Mouse (Mus musculus) bone marrow macrophage, adult 2 months (primary cell): ENCODE results near the gene Supt3. TPM values are rescaled to one million over a fixed set of nuclear protein-coding genes. Genes with fewer than 3 reads are reported as not detected.

Experiments
- H3K27ac ChIP-seq: 2 replicates; pipeline ENCODE4 v1.5.1; 2012; ENCODE audit warnings: low read depth, low read length; ENCODE audit not compliant: insufficient read depth
- H3K4me1 ChIP-seq: 2 replicates; pipeline ENCODE4 v1.6.1; 2012; ENCODE audit warnings: low read length; ENCODE audit not compliant: control insufficient read depth, insufficient read depth
- H3K4me3 ChIP-seq: 2 replicates; pipeline ENCODE4 v1.5.1; 2012; ENCODE audit warnings: mild to moderate bottlenecking, low read length, moderate library complexity; ENCODE audit not compliant: insufficient read depth
- CTCF ChIP-seq: IDR thresholded peaks from 2 replicates; pipeline ENCODE4 v1.5.1; 2012; ENCODE audit warnings: low read depth, mild to moderate bottlenecking, low read length, moderate library complexity
- POLR2A ChIP-seq: IDR thresholded peaks from 2 replicates; pipeline ENCODE4 v1.6.1; 2012; ENCODE audit warnings: mild to moderate bottlenecking, low read depth, low read length, borderline replicate concordance
- polyA plus RNA-seq: library from polyadenylated mRNA; stranded (reverse); fragments of >200 nt; gene quantifications from 2 replicates; pipeline ENCODE4 v1.2.4, GENCODE M21; 2012; ENCODE audit not compliant: missing spikeins, insufficient read depth, insufficient read length

Gene Supt3
- polyA plus RNA-seq, 1 experiment: 14.5 TPM

- no peak overlapping the region for H3K4me3 ChIP-seq
- peaks cover 9% of the 10 kb centered on the region for H3K4me1 ChIP-seq
- no peak overlapping the region for H3K27ac ChIP-seq
- TF ChIP-seq POLR2A (no peak), CTCF (no peak)
These were observed 168.4 kb downstream of the Supt3 start for GRCm38 (mm10) chr17:44945333-44945732.

GRCm38 (mm10) chr17:44948321-44948720 is 171.4 kb downstream of the Supt3 start:
- Histone ChIP-seq H3K4me1 (peaks cover 9% of the 10 kb centered on the region), H3K4me3 (no peak overlapping the region), H3K27ac (no peak overlapping the region)
- TF ChIP-seq POLR2A (no peak), CTCF (no peak)

DNA sequence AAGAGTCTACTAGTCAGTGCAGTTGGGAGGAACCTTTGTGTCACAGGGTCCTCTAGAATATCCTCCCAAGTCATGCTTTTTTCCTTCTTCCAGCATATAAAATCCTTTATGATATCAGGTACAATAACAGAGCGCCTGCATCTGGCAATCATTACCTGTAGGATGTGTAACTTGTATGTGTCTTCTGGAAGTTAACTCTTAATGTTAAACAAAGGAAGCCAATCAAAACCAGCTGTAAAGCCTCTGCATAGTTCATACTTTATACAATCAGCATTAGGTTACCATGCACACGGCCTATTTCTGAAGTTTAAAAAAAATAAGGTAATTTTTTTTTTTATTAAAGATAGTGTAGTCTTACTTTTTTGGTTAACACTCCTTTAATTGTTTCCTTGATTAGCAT is 179.7 kb downstream of the Supt3 start:
- H3K27ac ChIP-seq: no peak overlapping the region
- TF ChIP-seq CTCF: no peak
- TF ChIP-seq POLR2A: no peak
- H3K4me3 ChIP-seq: no peak overlapping the region
- H3K4me1 ChIP-seq: no peaks in the 10 kb centered on the region

DNA sequence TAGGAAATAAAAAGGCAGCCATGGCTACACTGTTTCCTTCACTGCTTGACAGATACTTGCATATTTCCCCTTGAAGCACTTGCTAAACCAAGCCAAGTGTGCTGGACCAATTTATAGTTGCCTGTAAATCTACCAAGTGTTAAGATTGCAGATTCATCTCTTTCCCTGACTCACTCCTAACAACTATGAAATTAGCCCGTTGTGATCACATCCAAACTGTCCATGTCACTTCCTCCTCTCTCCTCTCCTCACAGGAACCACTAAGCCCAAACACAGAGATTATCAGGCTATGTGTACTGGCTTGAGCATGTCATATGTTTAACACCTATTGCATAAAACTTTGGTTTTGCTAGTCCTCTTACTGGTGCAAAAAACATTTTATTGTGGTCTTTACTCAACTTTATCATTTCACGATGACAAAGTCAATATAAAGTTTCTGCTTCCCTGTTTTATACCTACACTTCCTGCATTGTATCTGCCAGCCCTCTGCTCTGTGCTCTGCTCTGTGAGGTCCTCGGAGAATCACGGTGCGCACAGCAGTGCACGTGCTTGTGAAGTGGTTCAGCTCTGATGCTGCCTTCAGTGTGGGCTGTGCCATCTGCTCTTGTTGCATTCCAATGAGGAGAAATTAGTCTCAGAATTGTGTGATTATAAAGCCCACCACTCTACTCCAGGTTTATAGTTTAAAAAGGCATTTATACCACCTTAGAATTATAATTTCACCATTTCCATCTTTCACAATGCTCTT is 186.3 kb downstream of the Supt3 start:
- TF ChIP-seq CTCF (no peak), POLR2A (no peak)
- H3K4me3 ChIP-seq: no peak overlapping the region
- peaks cover 9% of the 10 kb centered on the region for H3K4me1 ChIP-seq
- H3K27ac ChIP-seq: 0 out of 2 replicates have a peak overlapping the region, but pooled peaks have one; percentile 5

DNA sequence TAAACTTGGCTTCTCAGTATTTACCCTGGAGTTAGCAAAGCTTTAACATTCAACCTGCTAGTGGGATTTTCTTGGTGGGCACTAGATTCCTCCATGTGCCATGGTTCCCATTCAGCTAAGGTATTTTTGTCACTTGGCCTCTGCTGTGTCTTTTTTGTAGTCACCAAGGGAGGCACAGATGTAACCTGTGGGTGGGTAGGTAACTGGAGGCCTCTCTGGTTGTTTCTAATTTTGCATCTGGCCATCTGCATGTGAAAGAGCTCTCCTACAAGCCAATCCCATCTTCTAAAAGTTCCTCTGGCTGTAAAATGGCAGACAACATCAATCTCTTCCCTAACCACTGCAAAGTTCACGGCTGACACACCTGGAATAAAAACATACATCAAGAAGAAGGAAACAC is 190.2 kb downstream of the Supt3 start:
- Histone ChIP-seq H3K27ac (no peak overlapping the region), H3K4me1 (peaks cover 9% of the 10 kb centered on the region), H3K4me3 (no peak overlapping the region)
- TF ChIP-seq CTCF (no peak), POLR2A (no peak)

- Histone ChIP-seq H3K4me3 (no peak overlapping the region), H3K4me1 (peaks cover under 1% of the 10 kb centered on the region), H3K27ac (no peak overlapping the region)
- TF ChIP-seq CTCF: no peak
- no peak for TF ChIP-seq POLR2A
These were observed 193.3 kb downstream of the Supt3 start for GRCm38 (mm10) chr17:44970255-44970654.

DNA sequence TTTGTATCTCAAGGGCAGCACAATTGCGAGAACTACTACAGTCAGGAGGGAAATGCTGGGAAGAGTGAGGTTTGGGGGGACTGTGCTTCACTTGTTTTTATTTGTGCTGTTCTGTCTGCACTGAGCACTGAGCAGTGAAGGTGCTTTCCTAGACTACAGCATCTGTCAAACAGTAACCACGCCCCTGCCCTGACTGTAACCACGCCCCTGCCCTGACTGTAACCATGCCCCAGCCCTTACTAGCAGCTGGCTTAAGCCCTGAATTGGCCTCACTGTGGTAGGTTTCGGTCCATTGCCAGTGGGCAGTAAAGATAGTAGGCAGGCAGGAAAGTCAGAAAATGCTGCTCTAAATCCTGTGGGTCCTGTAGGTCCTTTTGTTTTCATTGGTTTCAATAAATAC is 196.5 kb downstream of the Supt3 start:
- no peak overlapping the region for H3K27ac ChIP-seq
- no peak overlapping the region for H3K4me3 ChIP-seq
- TF ChIP-seq POLR2A (no peak), CTCF (no peak)
- no peaks in the 10 kb centered on the region for H3K4me1 ChIP-seq

- H3K27ac ChIP-seq: no peak overlapping the region
- TF ChIP-seq CTCF (no peak), POLR2A (no peak)
- no peak overlapping the region for H3K4me3 ChIP-seq
- peaks cover 2% of the 10 kb centered on the region; the same call in 1 of the 2 replicates for H3K4me1 ChIP-seq
These were observed 200.7 kb downstream of the Supt3 start for GRCm38 (mm10) chr17:44977690-44978089.

DNA sequence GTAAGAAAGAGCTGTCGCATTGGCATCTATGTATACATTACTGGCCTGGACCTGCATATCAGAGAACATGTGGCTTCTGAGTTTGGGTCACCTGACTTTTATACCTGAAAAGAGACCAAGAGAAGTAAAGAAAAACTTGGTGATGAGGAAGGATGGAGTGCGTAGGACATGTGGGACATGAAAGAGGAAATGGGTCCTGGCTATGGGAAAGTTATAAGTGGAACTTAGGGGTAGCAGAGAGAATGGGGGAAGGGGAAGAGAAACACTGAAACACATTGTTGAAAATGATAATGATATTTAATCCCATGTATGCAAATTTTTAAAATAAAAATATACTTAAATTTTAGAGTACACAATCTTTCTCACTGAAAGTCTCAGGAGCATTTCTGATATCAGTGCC is 211.0 kb downstream of the Supt3 start:
- Histone ChIP-seq H3K27ac (no peak overlapping the region), H3K4me3 (no peak overlapping the region)
- TF ChIP-seq CTCF: no peak
- TF ChIP-seq POLR2A: no peak

DNA sequence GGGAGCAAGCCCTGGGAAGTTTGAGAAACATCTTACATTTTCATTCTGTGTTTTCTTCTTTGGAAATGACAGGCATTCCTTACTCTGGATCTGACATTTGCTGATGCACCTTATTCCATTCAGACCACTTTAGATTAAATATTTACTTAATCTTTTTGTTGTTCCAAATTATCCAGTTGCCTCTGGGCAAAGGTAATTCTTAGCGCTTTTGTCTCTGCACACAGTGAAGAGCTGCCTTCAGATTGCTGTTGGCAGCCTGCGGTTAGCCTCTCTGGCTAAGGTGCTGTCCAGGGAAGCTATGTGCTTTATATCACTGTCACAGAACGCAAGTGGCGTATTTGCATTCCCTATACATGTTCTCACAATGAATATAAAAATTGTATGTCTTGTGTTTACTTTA is 226.4 kb downstream of the Supt3 start:
- TF ChIP-seq CTCF: no peak
- TF ChIP-seq POLR2A: no peak
- Histone ChIP-seq H3K4me3 (no peak overlapping the region), H3K27ac (no peak overlapping the region), H3K4me1 (0 out of 2 replicates have a peak, but pooled peaks cover under 1% of the 10 kb centered on the region)

More for the DNA sequence above, 211.0 kb downstream of the Supt3 start:
- peaks cover 5% of the 10 kb centered on the region for H3K4me1 ChIP-seq
